In the genomic region with DNA sequence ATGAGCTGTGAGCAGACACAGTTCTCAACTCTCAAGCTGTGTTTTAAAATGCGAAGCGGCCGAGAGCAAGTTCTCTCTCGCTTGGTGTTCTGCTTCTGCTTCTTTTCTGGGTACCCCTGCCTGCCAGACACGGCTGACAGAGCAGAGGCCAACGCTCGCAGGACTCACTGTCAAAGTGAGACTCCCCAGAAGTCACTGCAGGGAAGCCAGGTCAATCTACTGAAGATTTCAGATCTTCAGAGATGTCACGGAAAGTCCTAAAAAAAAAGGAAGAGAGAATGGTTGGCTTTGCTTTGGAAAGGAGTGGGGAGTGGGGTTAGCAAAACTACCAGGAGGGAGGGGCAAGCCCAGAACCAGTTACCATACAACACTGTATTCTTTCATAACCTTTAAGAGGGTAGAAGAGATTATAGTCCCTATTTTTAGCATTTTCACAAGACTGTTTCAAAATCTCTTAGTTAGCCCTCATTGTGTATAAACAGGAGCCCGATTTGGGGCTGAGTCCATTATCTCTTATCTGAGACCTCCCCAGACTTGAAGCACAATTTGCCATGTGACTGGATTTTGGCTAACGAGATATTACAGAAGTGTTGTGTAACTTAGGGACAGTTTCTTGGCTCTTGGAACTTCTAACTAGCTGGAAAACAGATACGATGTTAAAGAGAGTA, we compare ENCODE assay signal across 19 mouse cellular contexts. TPM values are rescaled to one million over a fixed set of nuclear protein-coding genes. Genes with fewer than 3 reads are reported as not detected.
DNase-seq lines count a peak whose midpoint lies in the region; ATAC-seq and TF ChIP-seq lines count a peak whose summit lies in the region.
"Had no signal": no experiment of that assay in that cellular context is flagged by ENCODE, and none has a peak within 500 bp of the region (broad histone marks: within the 10 kb centered on the region; RNA-seq: fewer than 3 reads in every experiment).

No protein-coding gene starts in this region.

- 0 out of 2 replicates have a peak, but pooled peaks have one; percentile 10 for TF ChIP-seq EP300 in heart, adult 2 months (IDR thresholded peaks at IDR 0.05; ENCODE audit: insufficient read depth, low read depth, low read length)

- peak; percentile 81 for ATAC-seq in lung, embryonic 15.5 days (ENCODE audit: borderline replicate concordance, extremely low read depth, low FRiP score, low TSS enrichment)
- ATAC-seq in heart, embryonic 15.5 days (replicated peaks; ENCODE audit: insufficient number of reproducible peaks, insufficient read depth, low FRiP score, low read depth) = peak; percentile 35; the same call in 1 of the 2 replicates
- ATAC-seq in erythroblast, adult 5-6 weeks (replicated peaks; ENCODE audit: low FRiP score, poor library complexity, severe bottlenecking) = no peak
- ATAC-seq: forebrain, embryonic 14.5 days; intestine, embryonic 15.5 days; midbrain, embryonic 15.5 days had no signal

- H3K4me2 ChIP-seq in lung, embryonic 15.5 days = no peak overlapping the region
- H3K4me2 ChIP-seq in heart, embryonic 15.5 days = 0 out of 2 replicates have a peak overlapping the region, but pooled peaks have one; percentile 22
- H3K4me2 ChIP-seq: hindbrain, embryonic 14.5 days; intestine, embryonic 15.5 days; midbrain, embryonic 15.5 days had no signal

- H3K4me1 ChIP-seq in lung, embryonic 15.5 days = peaks cover 11% of the 10 kb centered on the region; the same call in 1 of the 2 replicates
- H3K4me1 ChIP-seq in lung, adult 2 months (ENCODE audit: control insufficient read depth, insufficient read depth, low read length) = peaks cover 3% of the 10 kb centered on the region
- H3K4me1 ChIP-seq in heart, adult 2 months (ENCODE audit: control insufficient read depth, insufficient read depth, low read length) = peaks cover 5% of the 10 kb centered on the region
- peaks cover 38% of the 10 kb centered on the region for H3K4me1 ChIP-seq in heart, embryonic 15.5 days (replicated peaks)
- no peaks in the 10 kb centered on the region for H3K4me1 ChIP-seq in thymus, adult 2 months (replicated peaks; ENCODE audit: control insufficient read depth, insufficient read depth, low read length)
- H3K4me1 ChIP-seq: embryonic facial prominence, embryonic 10.5 days; intestine, embryonic 15.5 days; midbrain, embryonic 15.5 days had no signal

- no peaks in the 10 kb centered on the region for H3K9me3 ChIP-seq in lung, embryonic 15.5 days
- no peaks in the 10 kb centered on the region for H3K9me3 ChIP-seq in heart, embryonic 15.5 days (replicated peaks)
- H3K9me3 ChIP-seq: embryonic facial prominence, embryonic 10.5 days; intestine, embryonic 15.5 days; midbrain, embryonic 15.5 days had no signal

- H3K27ac ChIP-seq in lung, embryonic 15.5 days = peak overlapping the region; percentile 73
- H3K27ac ChIP-seq in heart, adult 2 months = peak overlapping the region; percentile 74
- H3K27ac ChIP-seq in heart, embryonic 15.5 days = peak overlapping the region; percentile 77
- no peak overlapping the region for H3K27ac ChIP-seq in thymus, adult 2 months (ENCODE audit: control insufficient read depth, insufficient read depth, low read length)
- H3K27ac ChIP-seq: embryonic facial prominence, embryonic 10.5 days; hindbrain, embryonic 14.5 days; intestine, embryonic 15.5 days; liver, embryonic 14.5 days; midbrain, embryonic 15.5 days had no signal

- H3K4me3 ChIP-seq in lung, embryonic 15.5 days = no peak overlapping the region
- no peak overlapping the region for H3K4me3 ChIP-seq in lung, adult 2 months (replicated peaks; ENCODE audit: extremely low read depth, low read depth, low read length)
- H3K4me3 ChIP-seq in heart, adult 2 months = no peak overlapping the region
- H3K4me3 ChIP-seq in heart, embryonic 15.5 days = no peak overlapping the region
- H3K4me3 ChIP-seq in thymus, adult 2 months (ENCODE audit: control insufficient read depth, insufficient read depth, low read length) = no peak overlapping the region
- H3K4me3 ChIP-seq: embryonic facial prominence, embryonic 10.5 days; erythroblast, embryonic 14.5 days; intestine, embryonic 15.5 days; midbrain, embryonic 15.5 days had no signal

- 58% methylated on average over 11 of the region's 11 CpGs for WGBS in lung, embryonic 15.5 days
- 64% methylated on average over 11 of the region's 11 CpGs for WGBS in lung, adult 2 months
- WGBS in heart, adult 2 months = 47% methylated on average over 11 of the region's 11 CpGs
- 27% methylated on average over 11 of the region's 11 CpGs for WGBS in heart, embryonic 15.5 days
- WGBS in thymus, adult 2 months = 93% methylated on average over 11 of the region's 11 CpGs

- TF ChIP-seq POLR2A in lung, adult 2 months (IDR thresholded peaks at IDR 0.05; ENCODE audit: borderline replicate concordance, extremely low read depth, low read depth, low read length) = no peak
- TF ChIP-seq POLR2A in heart, adult 2 months (IDR thresholded peaks at IDR 0.05; ENCODE audit: insufficient read depth, low read depth, low read length) = no peak
- TF ChIP-seq POLR2A in thymus, adult 2 months (IDR thresholded peaks at IDR 0.05; ENCODE audit: control insufficient read depth, extremely low read depth, insufficient read depth, low read length, poor library complexity) = no peak

- H3K27me3 ChIP-seq in lung, embryonic 15.5 days = no peaks in the 10 kb centered on the region
- no peaks in the 10 kb centered on the region for H3K27me3 ChIP-seq in heart, adult 2 months (ENCODE audit: control insufficient read depth, insufficient read depth, low read length)
- no peaks in the 10 kb centered on the region for H3K27me3 ChIP-seq in heart, embryonic 15.5 days
- no peaks in the 10 kb centered on the region for H3K27me3 ChIP-seq in thymus, adult 2 months (ENCODE audit: control insufficient read depth, insufficient read depth, low read length)
- H3K27me3 ChIP-seq: intestine, embryonic 15.5 days; midbrain, embryonic 15.5 days had no signal

- intact Hi-C loops in heart, adult 2 months (cut with DNase I) = no loop called here

- H3K36me3 ChIP-seq in lung, embryonic 15.5 days = peaks cover 21% of the 10 kb centered on the region
- peaks cover 9% of the 10 kb centered on the region for H3K36me3 ChIP-seq in heart, adult 2 months (ENCODE audit: control insufficient read depth, insufficient read depth, low read length)
- H3K36me3 ChIP-seq in heart, embryonic 15.5 days = peaks cover 39% of the 10 kb centered on the region
- peaks cover 3% of the 10 kb centered on the region; the same call in 1 of the 2 replicates for H3K36me3 ChIP-seq in thymus, adult 2 months (ENCODE audit: control insufficient read depth, insufficient read depth, low read length)
- H3K36me3 ChIP-seq: midbrain, embryonic 15.5 days had no signal

- no peak for TF ChIP-seq CTCF in lung, adult 2 months (IDR thresholded peaks at IDR 0.05; ENCODE audit: insufficient read depth, low read length)
- TF ChIP-seq CTCF in heart, adult 2 months (IDR thresholded peaks at IDR 0.05) = no peak
- no peak for TF ChIP-seq CTCF in thymus, adult 2 months (IDR thresholded peaks at IDR 0.05; ENCODE audit: borderline replicate concordance, control insufficient read depth, extremely low read depth, insufficient read depth, low read length, poor library complexity)

- no peaks in the 10 kb centered on the region for H3K79me2 ChIP-seq in heart, adult 2 months (replicated peaks; ENCODE audit: control insufficient read depth, insufficient read depth, low read length)

- no peak for DNase-seq in lung, adult 2 months
- DNase-seq in heart, adult 2 months = peak in 1 of 2 experiments; percentile 45
- peak; percentile 41 for DNase-seq in lung, postnatal 25 days (ENCODE audit: low spot score)
- no peak for DNase-seq in kidney, postnatal 36 days
- no peak for DNase-seq in thymus, adult 2 months
- DNase-seq: cerebellum, adult 9-10 months; gastrocnemius, postnatal 25 days; left cerebral cortex, postnatal 4 days; thymus, adult 18-20 months had no signal

- no peak overlapping the region for H3K9ac ChIP-seq in lung, embryonic 15.5 days
- H3K9ac ChIP-seq in heart, adult 2 months (ENCODE audit: low read depth, low read length) = no peak overlapping the region
- no peak overlapping the region for H3K9ac ChIP-seq in heart, embryonic 15.5 days
- H3K9ac ChIP-seq: hindbrain, embryonic 14.5 days; intestine, embryonic 15.5 days; liver, embryonic 14.5 days; midbrain, embryonic 15.5 days had no signal

RNA-seq across cellular contexts. Expression of gene Ctnnal1, which starts 15.2 kb away (rescaled TPM):
- 18.4 and 21.2 TPM in 2 replicates for polyA plus RNA-seq in lung, embryonic 15.5 days (2015; fragmentation: Nextera tagmentation; extraction: Ambion mirVana)
- polyA plus RNA-seq in lung, adult 2 months (2012; rRNA removed) = 4.4 and 8.8 TPM in 2 replicates
- 10 to 100 TPM; 30.8 to 31.9 TPM for total RNA-seq in heart, adult 2 months (2021)
- polyA plus RNA-seq in heart, adult 2 months (2012; rRNA removed) = 6.5 and 12.7 TPM in 2 replicates
- polyA plus RNA-seq in heart, embryonic 15.5 days (2015; fragmentation: Nextera tagmentation; extraction: Ambion mirVana) = 22.2 and 25.7 TPM in 2 replicates
- 3.6 and 5.0 TPM in 2 replicates for polyA plus RNA-seq in thymus, adult 2 months (2012; rRNA removed)
- not detected in 2 replicates for total RNA-seq in erythroblast, adult 5-6 weeks (2015; ENCODE audit: low replicate concordance)
- total RNA-seq in erythroblast, adult 5-6 weeks (2017; ENCODE audit: low replicate concordance) = 0.84 and 3.6 TPM in 2 replicates
